Mouse (Mus musculus): ENCODE results near the gene Armh2. TPM values are rescaled to one million over a fixed set of nuclear protein-coding genes. Genes with fewer than 3 reads are reported as not detected.

Armh2 gene
- polyA plus RNA-seq, 1 experiment = not detected

DNA sequence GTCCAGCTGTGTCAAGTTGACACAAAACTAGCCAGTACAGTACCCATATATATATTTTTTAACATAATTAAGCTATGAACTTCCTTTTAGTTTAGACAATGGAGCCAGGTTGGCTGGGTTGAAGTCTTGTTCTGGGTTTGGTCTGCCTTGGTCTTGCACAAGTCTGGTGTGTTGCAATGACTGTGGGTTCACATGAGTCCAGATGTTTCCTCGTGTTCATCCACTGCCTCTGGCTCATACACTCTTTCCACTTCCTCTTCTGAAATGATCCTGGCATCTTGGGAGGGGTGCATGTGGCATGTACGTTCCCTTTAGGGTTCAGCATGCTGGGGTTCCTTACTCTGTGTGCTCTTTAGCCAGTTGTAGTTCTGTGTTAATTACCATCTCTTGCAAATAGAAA, 50.3 kb downstream of the Armh2 start:
- peaks cover 3% of the 10 kb centered on the region for H3K4me1 ChIP-seq (replicated peaks; ENCODE audit: control insufficient read depth, insufficient read depth, low read length)
- no peaks in the 10 kb centered on the region for H3K27me3 ChIP-seq (ENCODE audit: control insufficient read depth, insufficient read depth, low read length)
- no peak for DNase-seq
- H3K4me3 ChIP-seq (ENCODE audit: control insufficient read depth, insufficient read depth, low read length) = no peak overlapping the region
- H3K27ac ChIP-seq (ENCODE audit: control insufficient read depth, insufficient read depth, low read length) = no peak overlapping the region
- H3K36me3 ChIP-seq (ENCODE audit: control insufficient read depth, insufficient read depth, low read length) = no peaks in the 10 kb centered on the region
- TF ChIP-seq POLR2A (IDR thresholded peaks at IDR 0.05; ENCODE audit: control insufficient read depth, extremely low read depth, insufficient read depth, low read length, poor library complexity) (no peak), CTCF (IDR thresholded peaks at IDR 0.05; ENCODE audit: borderline replicate concordance, control insufficient read depth, extremely low read depth, insufficient read depth, low read length, poor library complexity) (no peak)
- 36% methylated on average over 2 of the region's 2 CpGs for WGBS

DNA sequence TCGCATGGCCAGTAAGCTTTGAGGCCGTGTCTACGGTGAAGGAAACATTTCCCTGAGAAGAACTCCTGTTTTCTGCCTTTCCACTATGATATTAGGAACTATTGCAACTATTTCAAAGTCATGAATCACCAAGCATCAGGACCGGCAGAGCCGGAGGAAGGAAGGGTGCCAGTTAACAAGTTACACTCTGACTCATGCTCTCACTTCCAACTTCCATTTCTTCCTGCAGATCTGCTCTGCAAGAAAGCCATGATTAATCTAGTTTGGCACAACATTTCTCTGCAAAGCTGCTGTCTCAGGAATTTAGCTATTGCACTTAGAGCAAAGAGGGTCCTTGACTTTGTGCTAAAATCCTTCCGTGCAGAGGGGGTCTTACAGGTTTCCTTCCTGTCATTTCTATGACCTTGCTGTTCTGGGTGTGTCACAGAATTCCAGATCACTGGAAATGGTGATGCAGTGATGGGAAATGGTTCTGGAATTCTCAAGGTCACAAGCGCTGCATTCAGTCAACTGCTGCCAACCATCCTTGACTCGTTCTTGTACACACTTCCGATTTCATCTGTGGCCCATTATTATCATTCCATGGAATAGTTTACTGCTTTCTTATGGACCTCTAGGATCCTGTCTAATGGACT, 51.5 kb downstream of the Armh2 start:
- Histone ChIP-seq H3K27ac (ENCODE audit: control insufficient read depth, insufficient read depth, low read length) (no peak overlapping the region), H3K4me1 (replicated peaks; ENCODE audit: control insufficient read depth, insufficient read depth, low read length) (no peaks in the 10 kb centered on the region), H3K27me3 (ENCODE audit: control insufficient read depth, insufficient read depth, low read length) (no peaks in the 10 kb centered on the region), H3K36me3 (ENCODE audit: control insufficient read depth, insufficient read depth, low read length) (no peaks in the 10 kb centered on the region), H3K4me3 (ENCODE audit: control insufficient read depth, insufficient read depth, low read length) (no peak overlapping the region)
- 92% methylated on average over 9 of the region's 9 CpGs for WGBS
- DNase-seq = no peak
- TF ChIP-seq CTCF (IDR thresholded peaks at IDR 0.05; ENCODE audit: borderline replicate concordance, control insufficient read depth, extremely low read depth, insufficient read depth, low read length, poor library complexity) (no peak), POLR2A (IDR thresholded peaks at IDR 0.05; ENCODE audit: control insufficient read depth, extremely low read depth, insufficient read depth, low read length, poor library complexity) (no peak)

Other genes starting within 250 kb of the Armh2 start
- 34.3 and 36.5 TPM in 2 replicates for gene Ripor2, start 159.0 kb upstream of the Armh2 start, polyA plus RNA-seq (2012; rRNA removed)
- 10.6 and 11.9 TPM in 2 replicates for gene Gmnn, start 20.7 kb downstream of the Armh2 start, polyA plus RNA-seq (2012; rRNA removed)
- gene BC005537, start 60.4 kb downstream of the Armh2 start, polyA plus RNA-seq (2012; rRNA removed) = 48.8 and 53.7 TPM in 2 replicates
- gene Acot13, start 90.3 kb downstream of the Armh2 start, polyA plus RNA-seq (2012; rRNA removed) = 49.8 and 51.5 TPM in 2 replicates
- 40.3 and 42.4 TPM in 2 replicates for gene Tdp2, start 90.4 kb downstream of the Armh2 start, polyA plus RNA-seq (2012; rRNA removed)
- gene D130043K22Rik, start 103.9 kb downstream of the Armh2 start, polyA plus RNA-seq (2012; rRNA removed) = 0.12 and 0.13 TPM in 2 replicates
- gene Aldh5a1, start 196.4 kb downstream of the Armh2 start, polyA plus RNA-seq (2012; rRNA removed) = 1.3 and 1.4 TPM in 2 replicates
- 0.47 and 1.0 TPM in 2 replicates for gene Gpld1, start 201.9 kb downstream of the Armh2 start, polyA plus RNA-seq (2012; rRNA removed)

Data from thymus, adult 2 months (tissue).